Mouse (Mus musculus): ENCODE measurements around the gene Gm42688.

DNA sequence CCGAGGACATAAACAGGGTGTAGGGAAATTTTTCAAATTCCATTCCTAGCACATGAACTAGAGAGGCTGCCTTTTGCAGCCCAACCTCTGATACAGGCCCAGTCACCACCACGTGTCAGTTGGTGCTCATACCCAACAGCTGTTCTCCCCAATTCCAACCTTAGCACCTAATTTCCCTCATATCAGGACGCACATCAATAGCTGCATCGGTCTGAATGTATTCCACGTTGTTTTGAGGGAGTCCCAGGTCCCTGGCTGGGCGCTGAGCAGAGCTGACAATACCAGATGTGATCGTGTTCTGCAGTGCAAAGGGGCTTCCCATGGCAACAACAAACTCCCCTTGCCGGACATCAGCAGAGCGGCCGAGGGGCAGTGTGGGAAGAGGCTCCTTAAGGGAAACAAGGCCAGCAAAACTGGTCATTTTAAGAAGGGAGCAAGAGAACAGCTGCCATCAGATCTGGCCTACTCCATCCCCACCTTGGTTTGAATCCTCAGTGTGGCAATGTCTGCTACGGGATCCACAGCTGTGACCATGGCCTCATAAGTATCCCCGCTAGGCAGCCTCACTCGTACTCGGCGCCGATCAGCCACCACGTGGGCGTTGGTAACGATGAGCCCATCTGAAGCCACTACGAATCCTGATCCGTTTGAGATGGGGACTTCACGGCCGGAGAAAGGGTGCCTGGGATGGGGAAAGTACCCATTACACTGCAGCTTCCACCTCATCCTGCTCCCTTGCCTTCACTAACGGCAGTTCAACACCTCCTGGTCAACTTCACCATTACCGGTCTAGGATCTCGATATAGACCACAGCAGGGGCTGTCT is 48.1 kb upstream of the Gm42688 start:
- TF ChIP-seq CTCF (IDR thresholded peaks at IDR 0.05; ENCODE audit: low read depth, low read length) (no peak), GATA2 (IDR thresholded peaks at IDR 0.05; ENCODE audit: borderline replicate concordance, low read depth, low read length) (no peak)

Measured in G1E (cell line).